8 mouse cellular contexts compared by ENCODE assay signal in the genomic region with DNA sequence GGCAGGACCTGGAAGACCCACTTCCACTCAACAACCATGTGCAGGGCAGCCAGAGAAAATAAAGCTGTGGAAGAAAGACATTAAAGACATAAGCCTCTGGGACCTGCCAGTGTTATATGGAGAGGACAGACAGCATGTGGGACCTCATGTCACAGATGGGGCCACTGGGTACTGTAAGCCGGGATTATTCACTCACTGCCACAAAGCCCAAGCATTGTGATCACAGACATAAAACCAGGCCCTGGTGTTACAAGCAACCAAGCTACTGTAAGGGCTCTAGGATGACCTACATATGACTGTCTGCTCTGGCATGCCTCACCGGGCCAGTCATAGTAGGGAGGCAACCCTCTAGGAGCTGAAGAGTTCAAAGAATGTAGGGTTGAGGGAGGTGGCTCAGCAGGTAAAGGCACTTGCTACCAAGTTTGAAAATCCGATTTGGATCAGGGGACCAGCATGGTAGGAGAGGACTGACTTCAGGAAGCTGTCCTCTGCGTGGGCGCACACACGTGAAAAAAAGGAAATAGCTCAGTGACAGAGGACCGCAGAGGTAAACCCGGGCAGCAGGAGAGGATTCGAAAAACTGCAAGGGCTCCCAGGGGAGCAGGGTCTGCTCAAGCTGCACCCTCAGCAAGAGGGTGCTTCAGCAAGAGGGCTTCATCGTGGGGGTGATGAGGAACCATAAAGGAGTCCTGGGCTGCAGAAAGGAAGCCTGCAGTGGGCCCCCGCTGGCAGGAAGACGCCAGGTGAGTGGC. TPM values are rescaled to one million over a fixed set of nuclear protein-coding genes. Genes with fewer than 3 reads are reported as not detected.
A peak's percentile ranks its signal among the peaks of the same experiment; 100 is the strongest.
DNase-seq lines count a peak whose midpoint lies in the region; ATAC-seq and TF ChIP-seq lines count a peak whose summit lies in the region.

No protein-coding gene starts in this region.

- H3K27ac ChIP-seq in heart, embryonic 11.5 days (ENCODE audit: low read depth, low read length), result peak overlapping the region; percentile 55; the same call in 1 of the 2 replicates
- H3K27ac ChIP-seq in embryonic facial prominence, embryonic 10.5 days (replicated peaks), result peak overlapping the region; percentile 88
- 0 out of 2 replicates have a peak overlapping the region, but pooled peaks have one; percentile 11 for H3K27ac ChIP-seq in intestine, embryonic 14.5 days (ENCODE audit: low read depth)

- H3K9ac ChIP-seq in heart, embryonic 11.5 days (ENCODE audit: low read depth, low read length), result peak overlapping the region; percentile 91
- H3K9ac ChIP-seq in intestine, embryonic 14.5 days (ENCODE audit: low read length), result peak overlapping the region; percentile 89

- peak overlapping the region; percentile 87 for H3K4me2 ChIP-seq in heart, embryonic 11.5 days
- peak overlapping the region; percentile 99 for H3K4me2 ChIP-seq in intestine, embryonic 14.5 days (ENCODE audit: low read length)
- H3K4me2 ChIP-seq in myocyte (ENCODE audit: low read depth), result peak overlapping the region; percentile 74

- no peaks in the 10 kb centered on the region for H3K9me3 ChIP-seq in heart, embryonic 11.5 days (replicated peaks; ENCODE audit: control insufficient read depth, low read length)
- no peaks in the 10 kb centered on the region for H3K9me3 ChIP-seq in embryonic facial prominence, embryonic 10.5 days
- H3K9me3 ChIP-seq in intestine, embryonic 14.5 days (ENCODE audit: control insufficient read depth, low read length), result no peaks in the 10 kb centered on the region

- no peaks in the 10 kb centered on the region for H3K36me3 ChIP-seq in heart, embryonic 11.5 days (ENCODE audit: control insufficient read depth, insufficient read depth, low read length)
- H3K36me3 ChIP-seq in embryonic facial prominence, embryonic 10.5 days (replicated peaks), result peaks cover 26% of the 10 kb centered on the region
- H3K36me3 ChIP-seq in intestine, embryonic 14.5 days (ENCODE audit: control insufficient read depth, insufficient read depth, low read length), result peaks cover 16% of the 10 kb centered on the region
- no peaks in the 10 kb centered on the region for H3K36me3 ChIP-seq in myocyte (ENCODE audit: control insufficient read depth, insufficient read depth)

- peaks cover 23% of the 10 kb centered on the region for H3K79me2 ChIP-seq in myocyte (ENCODE audit: control insufficient read depth, insufficient read depth)

- peaks cover 21% of the 10 kb centered on the region for H3K4me1 ChIP-seq in heart, embryonic 11.5 days (ENCODE audit: control insufficient read depth, insufficient read depth, low read length)
- H3K4me1 ChIP-seq in embryonic facial prominence, embryonic 10.5 days, result peaks cover 45% of the 10 kb centered on the region
- peaks cover 24% of the 10 kb centered on the region for H3K4me1 ChIP-seq in intestine, embryonic 14.5 days (replicated peaks; ENCODE audit: control insufficient read depth, insufficient read depth, low read length)

- no peak for DNase-seq in heart, adult 9 months (ENCODE audit: low spot score in 2 of 2)
- peak; percentile 80 to 84 for DNase-seq in B cell, adult 2 months
- DNase-seq in embryonic facial prominence, embryonic 10.5 days (ENCODE audit: low spot score), result no peak
- DNase-seq in intestine, embryonic 14.5 days (ENCODE audit: low spot score), result no peak
- no peak for DNase-seq in frontal cortex, postnatal 14 days (ENCODE audit: low spot score in 2 of 2)
- no peak for DNase-seq in adrenal gland, postnatal 10 days

- no peaks in the 10 kb centered on the region for H3K27me3 ChIP-seq in heart, embryonic 11.5 days (ENCODE audit: control insufficient read depth, insufficient read depth, low read length)
- H3K27me3 ChIP-seq in embryonic facial prominence, embryonic 10.5 days (replicated peaks; ENCODE audit: low read depth, poor library complexity, severe bottlenecking), result no peaks in the 10 kb centered on the region
- no peaks in the 10 kb centered on the region for H3K27me3 ChIP-seq in intestine, embryonic 14.5 days (replicated peaks; ENCODE audit: control insufficient read depth, insufficient read depth, low read length)
- H3K27me3 ChIP-seq in myocyte (ENCODE audit: control insufficient read depth, insufficient read depth, insufficient read length), result no peaks in the 10 kb centered on the region

- peak overlapping the region; percentile 92 for H3K4me3 ChIP-seq in heart, embryonic 11.5 days (ENCODE audit: low read depth, low read length)
- peak overlapping the region; percentile 93 for H3K4me3 ChIP-seq in embryonic facial prominence, embryonic 10.5 days
- H3K4me3 ChIP-seq in intestine, embryonic 14.5 days (ENCODE audit: low read depth, low read length), result peak overlapping the region; percentile 94
- peak overlapping the region; percentile 51 for H3K4me3 ChIP-seq in myocyte

- no peak for TF ChIP-seq POLR2A in myocyte (IDR thresholded peaks at IDR 0.05; ENCODE audit: insufficient read length, low read depth)

- no peak for ATAC-seq in heart, embryonic 11.5 days (replicated peaks; ENCODE audit: insufficient number of reproducible peaks, low FRiP score, low TSS enrichment)
- no peak for ATAC-seq in intestine, embryonic 14.5 days (replicated peaks; ENCODE audit: low FRiP score, low TSS enrichment, low read depth)

- peak overlapping the region; percentile 83 for H3ac ChIP-seq in myocyte (ENCODE audit: control insufficient read depth, insufficient read length)

- WGBS in heart, embryonic 11.5 days (ENCODE audit: insufficient replicate concordance), result 12% methylated on average over 12 of the region's 12 CpGs
- WGBS in embryonic facial prominence, embryonic 10.5 days, result 23% methylated on average over 12 of the region's 12 CpGs
- 14% methylated on average over 12 of the region's 12 CpGs for WGBS in intestine, embryonic 14.5 days

TF ChIP-seq in myocyte, 11 proteins besides CTCF, POLR2A, EP300 and RAD21:
- TF ChIP-seq SRF (IDR thresholded peaks at IDR 0.05; ENCODE audit: control insufficient read depth, insufficient read length, low read depth), result no peak
TF ChIP-seq in myocyte: peak in this region for 0.

RNA-seq across cellular contexts. Expression of a gene that starts 0.8 kb away (rescaled TPM):
- 94.3 and 100 TPM in 2 replicates for polyA plus RNA-seq in heart, embryonic 11.5 days (2014; fragmentation: Nextera tagmentation; extraction: Ambion mirVana)
- 79.8 and 84.9 TPM in 2 replicates for polyA plus RNA-seq in embryonic facial prominence, embryonic 10.5 days (2016; fragmentation: Nextera tagmentation; extraction: Ambion mirVana)
- 99.4 and 114 TPM in 2 replicates for polyA plus RNA-seq in intestine, embryonic 14.5 days (2014; fragmentation: Nextera tagmentation; extraction: Ambion mirVana)
- polyA plus RNA-seq in myocyte (2012; fragmentation: generic; extraction: Trizol), result 111 TPM
- 100 to 1,000 TPM; 108 to 113 TPM for total RNA-seq in adrenal gland, postnatal 10 days (2021)

RNA-seq across cellular contexts. Expression of a gene that starts 12.2 kb away (rescaled TPM):
- 4.9 and 5.5 TPM in 2 replicates for polyA plus RNA-seq in heart, embryonic 11.5 days (2014; fragmentation: Nextera tagmentation; extraction: Ambion mirVana)
- polyA plus RNA-seq in embryonic facial prominence, embryonic 10.5 days (2016; fragmentation: Nextera tagmentation; extraction: Ambion mirVana), result 8.5 TPM in 2 replicates
- polyA plus RNA-seq in intestine, embryonic 14.5 days (2014; fragmentation: Nextera tagmentation; extraction: Ambion mirVana), result 9.7 and 12.1 TPM in 2 replicates
- 16.0 TPM for polyA plus RNA-seq in myocyte (2012; fragmentation: generic; extraction: Trizol)
- total RNA-seq in adrenal gland, postnatal 10 days (2021), result 10 to 100 TPM; 12.4 to 14.1 TPM

RNA-seq across cellular contexts. Expression of a gene that starts 13.4 kb away (rescaled TPM):
- 76.9 and 78.1 TPM in 2 replicates for polyA plus RNA-seq in heart, embryonic 11.5 days (2014; fragmentation: Nextera tagmentation; extraction: Ambion mirVana)
- 84.8 and 88.2 TPM in 2 replicates for polyA plus RNA-seq in embryonic facial prominence, embryonic 10.5 days (2016; fragmentation: Nextera tagmentation; extraction: Ambion mirVana)
- 108 and 111 TPM in 2 replicates for polyA plus RNA-seq in intestine, embryonic 14.5 days (2014; fragmentation: Nextera tagmentation; extraction: Ambion mirVana)
- polyA plus RNA-seq in myocyte (2012; fragmentation: generic; extraction: Trizol), result 141 TPM
- 10 to 100 TPM; 41.8 to 42.3 TPM for total RNA-seq in adrenal gland, postnatal 10 days (2021)

RNA-seq across cellular contexts. Expression of a gene that starts 13.4 kb away (rescaled TPM):
- 6.2 and 6.6 TPM in 2 replicates for polyA plus RNA-seq in heart, embryonic 11.5 days (2014; fragmentation: Nextera tagmentation; extraction: Ambion mirVana)
- 10.9 and 14.1 TPM in 2 replicates for polyA plus RNA-seq in embryonic facial prominence, embryonic 10.5 days (2016; fragmentation: Nextera tagmentation; extraction: Ambion mirVana)
- polyA plus RNA-seq in intestine, embryonic 14.5 days (2014; fragmentation: Nextera tagmentation; extraction: Ambion mirVana), result 9.2 and 10.1 TPM in 2 replicates
- 5.7 TPM for polyA plus RNA-seq in myocyte (2012; fragmentation: generic; extraction: Trizol)
- 1 to 10 TPM; 3.9 to 5.1 TPM for total RNA-seq in adrenal gland, postnatal 10 days (2021)

RNA-seq across cellular contexts. Expression of a gene that starts 16.5 kb away (rescaled TPM):
- 0.83 and 0.84 TPM in 2 replicates for polyA plus RNA-seq in heart, embryonic 11.5 days (2014; fragmentation: Nextera tagmentation; extraction: Ambion mirVana)
- polyA plus RNA-seq in embryonic facial prominence, embryonic 10.5 days (2016; fragmentation: Nextera tagmentation; extraction: Ambion mirVana), result 5.7 and 6.4 TPM in 2 replicates
- polyA plus RNA-seq in intestine, embryonic 14.5 days (2014; fragmentation: Nextera tagmentation; extraction: Ambion mirVana), result 3.0 and 3.1 TPM in 2 replicates
- polyA plus RNA-seq in myocyte (2012; fragmentation: generic; extraction: Trizol), result 1.0 TPM
- 1 to 10 TPM; 1.6 to 2.7 TPM for total RNA-seq in adrenal gland, postnatal 10 days (2021)

Comparison
In these comparisons a context has a peak if more than half of its experiments do, and no peak if none do; other contexts are left out.
1. H3K27ac ChIP-seq: peak in every context shown above with its lines; median percentile 88 in embryonic facial prominence, embryonic 10.5 days; 55 in heart, embryonic 11.5 days; 11 in intestine, embryonic 14.5 days.
2. DNase-seq: peak in B cell, adult 2 months (2 of 2); none in heart, adult 9 months (0 of 2), embryonic facial prominence, embryonic 10.5 days (single experiment), intestine, embryonic 14.5 days (single experiment), frontal cortex, postnatal 14 days (0 of 2) and adrenal gland, postnatal 10 days (single experiment).
3. Peak in every context shown above with its lines, with median percentiles within 50 percentile points of each other: H3K4me2 ChIP-seq and H3K4me3 ChIP-seq.